Comparison of ENCODE assay signal across 9 mouse cellular contexts in the genomic region with DNA sequence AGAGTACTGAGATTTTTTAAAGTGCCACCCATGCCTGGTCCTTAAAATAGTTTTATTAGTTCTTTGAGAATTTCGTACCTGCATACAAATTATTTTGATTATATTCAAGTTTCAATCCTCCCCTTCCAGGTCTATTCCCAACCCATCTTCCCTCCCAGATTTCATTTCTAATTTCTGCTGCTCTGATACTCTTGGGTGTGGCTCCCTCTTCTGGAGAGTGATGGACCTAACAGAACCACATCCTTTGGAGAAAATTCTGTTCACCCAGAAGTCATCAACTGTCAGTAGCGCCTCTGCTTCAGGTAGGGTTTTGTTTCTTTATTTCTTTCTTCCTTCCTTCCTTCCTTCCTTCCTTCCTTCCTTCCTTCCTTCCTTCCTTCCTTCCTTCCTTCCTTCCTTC. TPM values are rescaled to one million over a fixed set of nuclear protein-coding genes. Genes with fewer than 3 reads are reported as not detected.
DNase-seq lines count a peak whose midpoint lies in the region; ATAC-seq and TF ChIP-seq lines count a peak whose summit lies in the region.
"Had no signal": no experiment of that assay in that cellular context is flagged by ENCODE, and none has a peak within 500 bp of the region (broad histone marks: within the 10 kb centered on the region; RNA-seq: fewer than 3 reads in every experiment).

No protein-coding gene starts in this region.

- no peaks in the 10 kb centered on the region for H3K4me1 ChIP-seq in forebrain, embryonic 14.5 days (ENCODE audit: control insufficient read depth, insufficient read depth, low read length)
- H3K4me1 ChIP-seq in forebrain, embryonic 12.5 days = 0 out of 2 replicates have a peak, but pooled peaks cover 3% of the 10 kb centered on the region
- no peaks in the 10 kb centered on the region for H3K4me1 ChIP-seq in liver, postnatal 0 days (ENCODE audit: insufficient read depth)
- H3K4me1 ChIP-seq in bone marrow, adult 2 months (ENCODE audit: control insufficient read depth, insufficient read depth, low read length) = no peaks in the 10 kb centered on the region
- H3K4me1 ChIP-seq in heart, postnatal 0 days (ENCODE audit: control insufficient read depth, insufficient read depth) = 0 out of 2 replicates have a peak, but pooled peaks cover 6% of the 10 kb centered on the region
- H3K4me1 ChIP-seq in forebrain, embryonic 16.5 days (replicated peaks; ENCODE audit: control insufficient read depth, insufficient read depth, low read length) = no peaks in the 10 kb centered on the region
- H3K4me1 ChIP-seq: midbrain, embryonic 12.5 days had no signal

- no peak overlapping the region for H3K27ac ChIP-seq in forebrain, embryonic 14.5 days (ENCODE audit: low read depth, low read length)
- H3K27ac ChIP-seq in forebrain, embryonic 12.5 days = no peak overlapping the region
- no peak overlapping the region for H3K27ac ChIP-seq in liver, postnatal 0 days (ENCODE audit: low read depth)
- H3K27ac ChIP-seq in bone marrow, adult 2 months (ENCODE audit: control insufficient read depth, insufficient read depth, low read depth, low read length, poor library complexity) = no peak overlapping the region
- H3K27ac ChIP-seq in heart, postnatal 0 days (ENCODE audit: low read depth) = no peak overlapping the region
- H3K27ac ChIP-seq in forebrain, embryonic 16.5 days (ENCODE audit: low read length) = no peak overlapping the region
- H3K27ac ChIP-seq: midbrain, embryonic 12.5 days had no signal

- no peak overlapping the region for H3K4me3 ChIP-seq in forebrain, embryonic 14.5 days (ENCODE audit: low read depth, low read length)
- no peak overlapping the region for H3K4me3 ChIP-seq in forebrain, embryonic 12.5 days (replicated peaks)
- no peak overlapping the region for H3K4me3 ChIP-seq in liver, postnatal 0 days (ENCODE audit: low read depth, low read length)
- no peak overlapping the region for H3K4me3 ChIP-seq in bone marrow, adult 2 months (replicated peaks; ENCODE audit: control insufficient read depth, low read depth, low read length)
- peak overlapping the region; percentile 38 for H3K4me3 ChIP-seq in heart, postnatal 0 days (ENCODE audit: low read depth, low read length)
- no peak overlapping the region for H3K4me3 ChIP-seq in forebrain, embryonic 16.5 days (replicated peaks; ENCODE audit: low read length)
- H3K4me3 ChIP-seq: midbrain, embryonic 12.5 days had no signal

- no peaks in the 10 kb centered on the region for H3K27me3 ChIP-seq in forebrain, embryonic 14.5 days (replicated peaks; ENCODE audit: control insufficient read depth, insufficient read depth, low read length)
- H3K27me3 ChIP-seq in forebrain, embryonic 12.5 days = peaks cover 9% of the 10 kb centered on the region
- H3K27me3 ChIP-seq in liver, postnatal 0 days (ENCODE audit: insufficient read depth, low read length) = no peaks in the 10 kb centered on the region
- H3K27me3 ChIP-seq in heart, postnatal 0 days (ENCODE audit: control insufficient read depth, insufficient read depth, low read length) = no peaks in the 10 kb centered on the region
- H3K27me3 ChIP-seq in forebrain, embryonic 16.5 days (replicated peaks; ENCODE audit: control insufficient read depth, insufficient read depth, low read length) = no peaks in the 10 kb centered on the region
- H3K27me3 ChIP-seq: midbrain, embryonic 12.5 days had no signal

- no peak overlapping the region for H3K9ac ChIP-seq in forebrain, embryonic 14.5 days (ENCODE audit: low read length)
- H3K9ac ChIP-seq in forebrain, embryonic 12.5 days = no peak overlapping the region
- H3K9ac ChIP-seq in liver, postnatal 0 days (replicated peaks) = no peak overlapping the region
- H3K9ac ChIP-seq in heart, postnatal 0 days (replicated peaks; ENCODE audit: low read depth, low read length) = no peak overlapping the region
- no peak overlapping the region for H3K9ac ChIP-seq in forebrain, embryonic 16.5 days (replicated peaks; ENCODE audit: low read depth, low read length)
- H3K9ac ChIP-seq: midbrain, embryonic 12.5 days had no signal

- ATAC-seq in forebrain, embryonic 14.5 days = no peak
- ATAC-seq in forebrain, embryonic 12.5 days (ENCODE audit: low FRiP score) = no peak
- no peak for ATAC-seq in liver, postnatal 0 days
- ATAC-seq in heart, postnatal 0 days (ENCODE audit: insufficient read depth, low read depth) = peak; percentile 50
- no peak for ATAC-seq in forebrain, embryonic 16.5 days

- 21% methylated on average over 2 of the region's 2 CpGs for WGBS in forebrain, embryonic 14.5 days
- 33% methylated on average over 2 of the region's 2 CpGs for WGBS in forebrain, embryonic 12.5 days
- 12% methylated on average over 2 of the region's 2 CpGs for WGBS in liver, postnatal 0 days (ENCODE audit: insufficient replicate concordance)
- WGBS in bone marrow, adult 2 months = 10% methylated on average over 2 of the region's 2 CpGs
- WGBS in heart, postnatal 0 days = 13% methylated on average over 2 of the region's 2 CpGs
- 15% methylated on average over 2 of the region's 2 CpGs for WGBS in forebrain, embryonic 16.5 days

- no peak for TF ChIP-seq POLR2A in bone marrow, adult 2 months (IDR thresholded peaks at IDR 0.05; ENCODE audit: borderline replicate concordance, control insufficient read depth, low read depth, low read length)

- no peak for TF ChIP-seq EP300 in liver, postnatal 0 days (IDR thresholded peaks at IDR 0.05; ENCODE audit: low read depth)
- no peak for TF ChIP-seq EP300 in heart, postnatal 0 days (IDR thresholded peaks at IDR 0.05; ENCODE audit: low read depth)

- peak; percentile 81 for DNase-seq in forebrain, embryonic 14.5 days (ENCODE audit: low spot score)
- DNase-seq in liver, postnatal 0 days = peak; percentile 30
- DNase-seq in liver = no peak
- DNase-seq in heart, postnatal 0 days (ENCODE audit: low spot score) = peak; percentile 82
- peak; percentile 69 for DNase-seq in lung, postnatal 36 days

- no peaks in the 10 kb centered on the region for H3K9me3 ChIP-seq in forebrain, embryonic 14.5 days (replicated peaks; ENCODE audit: control insufficient read depth, low read length)
- H3K9me3 ChIP-seq in forebrain, embryonic 12.5 days = no peaks in the 10 kb centered on the region
- H3K9me3 ChIP-seq in liver, postnatal 0 days (ENCODE audit: low read length) = no peaks in the 10 kb centered on the region
- no peaks in the 10 kb centered on the region for H3K9me3 ChIP-seq in heart, postnatal 0 days (replicated peaks; ENCODE audit: control insufficient read depth, low read length)
- H3K9me3 ChIP-seq in forebrain, embryonic 16.5 days (ENCODE audit: control insufficient read depth, low read length) = no peaks in the 10 kb centered on the region
- H3K9me3 ChIP-seq: midbrain, embryonic 12.5 days had no signal

- no peaks in the 10 kb centered on the region for H3K36me3 ChIP-seq in forebrain, embryonic 14.5 days (ENCODE audit: control insufficient read depth, insufficient read depth, low read length)
- no peaks in the 10 kb centered on the region for H3K36me3 ChIP-seq in forebrain, embryonic 12.5 days (replicated peaks)
- H3K36me3 ChIP-seq in liver, postnatal 0 days (replicated peaks; ENCODE audit: insufficient read depth, low read length) = no peaks in the 10 kb centered on the region
- no peaks in the 10 kb centered on the region for H3K36me3 ChIP-seq in heart, postnatal 0 days (replicated peaks; ENCODE audit: control insufficient read depth, insufficient read depth, low read length)
- no peaks in the 10 kb centered on the region for H3K36me3 ChIP-seq in forebrain, embryonic 16.5 days (ENCODE audit: control insufficient read depth, insufficient read depth)
- H3K36me3 ChIP-seq: midbrain, embryonic 12.5 days had no signal

- TF ChIP-seq CTCF in liver, postnatal 0 days (IDR thresholded peaks at IDR 0.05; ENCODE audit: low read depth) = peak; percentile 73
- TF ChIP-seq CTCF in bone marrow, adult 2 months (IDR thresholded peaks at IDR 0.05; ENCODE audit: control insufficient read depth, insufficient read depth, low read length) = peak; percentile 22; the same call in 1 of the 2 replicates
- TF ChIP-seq CTCF in heart, postnatal 0 days (IDR thresholded peaks at IDR 0.05; ENCODE audit: low read depth) = peak; percentile 87

- no peak overlapping the region for H3K4me2 ChIP-seq in forebrain, embryonic 14.5 days (ENCODE audit: low read length)
- H3K4me2 ChIP-seq in forebrain, embryonic 12.5 days = no peak overlapping the region
- no peak overlapping the region for H3K4me2 ChIP-seq in liver, postnatal 0 days (ENCODE audit: low read depth, low read length)
- peak overlapping the region; percentile 61 for H3K4me2 ChIP-seq in heart, postnatal 0 days (ENCODE audit: low read depth, low read length)
- H3K4me2 ChIP-seq in forebrain, embryonic 16.5 days (ENCODE audit: low read length) = no peak overlapping the region
- H3K4me2 ChIP-seq: midbrain, embryonic 12.5 days had no signal

RNA-seq across cellular contexts. Expression of a gene that starts 8.1 kb away (rescaled TPM):
- 0.35 and 0.41 TPM in 2 replicates for polyA plus RNA-seq in forebrain, embryonic 14.5 days (2014; fragmentation: Nextera tagmentation; extraction: Ambion mirVana)
- polyA plus RNA-seq in forebrain, embryonic 12.5 days (2016; fragmentation: Nextera tagmentation; extraction: Ambion mirVana) = 0.17 and 0.19 TPM in 2 replicates
- polyA plus RNA-seq in liver, postnatal 0 days (2015; fragmentation: Nextera tagmentation; extraction: Ambion mirVana) = not detected in 2 replicates
- not detected in 2 replicates for polyA plus RNA-seq in bone marrow, adult 2 months (2011; ENCODE audit: insufficient read depth, insufficient read length, low replicate concordance, missing spikeins)
- total RNA-seq in heart, postnatal 0 days (2014; rRNA removed; ENCODE audit: low replicate concordance) = 0.27 TPM in 1 of 2 replicates, not detected in the other
- 0.07 and 0.15 TPM in 2 replicates for polyA plus RNA-seq in heart, postnatal 0 days (2015; fragmentation: Nextera tagmentation; extraction: Ambion mirVana)
- polyA plus RNA-seq in forebrain, embryonic 16.5 days (2015; fragmentation: Nextera tagmentation; extraction: Ambion mirVana) = 0.56 and 0.68 TPM in 2 replicates

RNA-seq across cellular contexts. Expression of a gene that starts 47.3 kb away (rescaled TPM):
- 0.08 TPM in 1 of 2 replicates, not detected in the other for polyA plus RNA-seq in forebrain, embryonic 14.5 days (2014; fragmentation: Nextera tagmentation; extraction: Ambion mirVana)
- polyA plus RNA-seq in forebrain, embryonic 12.5 days (2016; fragmentation: Nextera tagmentation; extraction: Ambion mirVana) = not detected in 2 replicates
- 0.04 TPM in 1 of 2 replicates, not detected in the other for polyA plus RNA-seq in liver, postnatal 0 days (2015; fragmentation: Nextera tagmentation; extraction: Ambion mirVana)
- not detected in 2 replicates for polyA plus RNA-seq in bone marrow, adult 2 months (2011; ENCODE audit: insufficient read depth, insufficient read length, low replicate concordance, missing spikeins)
- 3.0 and 3.7 TPM in 2 replicates for total RNA-seq in heart, postnatal 0 days (2014; rRNA removed; ENCODE audit: low replicate concordance)
- polyA plus RNA-seq in heart, postnatal 0 days (2015; fragmentation: Nextera tagmentation; extraction: Ambion mirVana) = 0.86 and 2.5 TPM in 2 replicates
- 0.29 TPM in 1 of 2 replicates, not detected in the other for polyA plus RNA-seq in forebrain, embryonic 16.5 days (2015; fragmentation: Nextera tagmentation; extraction: Ambion mirVana)

Comparison
In these comparisons a context has a peak if more than half of its experiments do, and no peak if none do; other contexts are left out.
1. CTCF ChIP-seq: peak in every context shown above with its lines; median percentile 87 in heart, postnatal 0 days; 73 in liver, postnatal 0 days; 22 in bone marrow, adult 2 months.